ENCODE assay signal across 9 mouse cellular contexts in genomic region chr2:114013295-114013771, GRCm38 (mm10). TPM values are rescaled to one million over a fixed set of nuclear protein-coding genes. Genes with fewer than 3 reads are reported as not detected.
DNase-seq lines count a peak whose midpoint lies in the region; ATAC-seq and TF ChIP-seq lines count a peak whose summit lies in the region.
"Had no signal": no experiment of that assay in that cellular context is flagged by ENCODE, and none has a peak within 500 bp of the region (broad histone marks: within the 10 kb centered on the region; RNA-seq: fewer than 3 reads in every experiment).

Gjd2 (minus strand) TSS chr2:114013619.

- peak within 1 kb of the TSS; percentile 91 for H3K4me2 ChIP-seq in embryonic facial prominence, embryonic 12.5 days (replicated peaks)
- peak within 1 kb of the TSS; percentile 66 for H3K4me2 ChIP-seq in intestine, embryonic 14.5 days (ENCODE audit: low read length)
- no peak within 1 kb of the TSS for H3K4me2 ChIP-seq in myocyte (ENCODE audit: low read depth)

- H3ac ChIP-seq in myocyte (ENCODE audit: control insufficient read depth, insufficient read length) = no peak within 1 kb of the TSS

- peak; percentile 32; the same call in 1 of the 2 replicates for ATAC-seq in embryonic facial prominence, embryonic 12.5 days (ENCODE audit: insufficient number of reproducible peaks, insufficient read depth, low FRiP score, low TSS enrichment)
- ATAC-seq in intestine, embryonic 14.5 days (replicated peaks; ENCODE audit: low FRiP score, low TSS enrichment, low read depth) = peak; percentile 77
- ATAC-seq in erythroid progenitor cell, adult 5-6 weeks (replicated peaks; ENCODE audit: low FRiP score, poor library complexity, severe bottlenecking) = no peak

- no peak within 1 kb of the TSS for H3K9ac ChIP-seq in embryonic facial prominence, embryonic 12.5 days
- no peak within 1 kb of the TSS for H3K9ac ChIP-seq in intestine, embryonic 14.5 days (ENCODE audit: low read length)

- peaks cover 13% of the 10 kb centered on the region for H3K4me1 ChIP-seq in embryonic facial prominence, embryonic 12.5 days
- no peaks in the 10 kb centered on the region for H3K4me1 ChIP-seq in intestine, embryonic 14.5 days (replicated peaks; ENCODE audit: control insufficient read depth, insufficient read depth, low read length)

- WGBS in embryonic facial prominence, embryonic 12.5 days = under 1% methylated on average over 59 of the region's 60 CpGs
- WGBS in intestine, embryonic 14.5 days = under 1% methylated on average over 59 of the region's 60 CpGs

- peak; percentile 16 to 50 for DNase-seq in layer of hippocampus, postnatal 10 days (ENCODE audit: low spot score in 2 of 2)
- no peak for DNase-seq in layer of hippocampus, adult 9-10 months (ENCODE audit: low spot score)
- peak; percentile 13 for DNase-seq in adrenal gland, postnatal 25 days
- peak; percentile 53 for DNase-seq in intestine, embryonic 14.5 days (ENCODE audit: low spot score)
- no peak for DNase-seq in thymus, postnatal 0 days (ENCODE audit: low spot score)

- no peaks in the 10 kb centered on the region for H3K79me2 ChIP-seq in myocyte (ENCODE audit: control insufficient read depth, insufficient read depth)

- no peak for TF ChIP-seq POLR2A in myocyte (IDR thresholded peaks at IDR 0.05; ENCODE audit: insufficient read length, low read depth)

- no peak within 1 kb of the TSS for H3K27ac ChIP-seq in embryonic facial prominence, embryonic 12.5 days
- H3K27ac ChIP-seq in intestine, embryonic 14.5 days (ENCODE audit: low read depth) = no peak within 1 kb of the TSS

- peak within 1 kb of the TSS; percentile 46 for H3K4me3 ChIP-seq in embryonic facial prominence, embryonic 12.5 days
- H3K4me3 ChIP-seq in intestine, embryonic 14.5 days (ENCODE audit: low read depth, low read length) = peak within 1 kb of the TSS; percentile 35
- H3K4me3 ChIP-seq in myocyte = no peak within 1 kb of the TSS
- H3K4me3 ChIP-seq: megakaryocyte, embryonic 14.5 days had no signal

- H3K27me3 ChIP-seq in embryonic facial prominence, embryonic 12.5 days = peaks cover 49% of the 10 kb centered on the region
- H3K27me3 ChIP-seq in intestine, embryonic 14.5 days (replicated peaks; ENCODE audit: control insufficient read depth, insufficient read depth, low read length) = peaks cover 51% of the 10 kb centered on the region
- H3K27me3 ChIP-seq in myocyte (ENCODE audit: control insufficient read depth, insufficient read depth, insufficient read length) = peaks cover 36% of the 10 kb centered on the region

- no peaks in the 10 kb centered on the region for H3K9me3 ChIP-seq in embryonic facial prominence, embryonic 12.5 days
- H3K9me3 ChIP-seq in intestine, embryonic 14.5 days (ENCODE audit: control insufficient read depth, low read length) = no peaks in the 10 kb centered on the region

- no peaks in the 10 kb centered on the region for H3K36me3 ChIP-seq in embryonic facial prominence, embryonic 12.5 days
- no peaks in the 10 kb centered on the region for H3K36me3 ChIP-seq in intestine, embryonic 14.5 days (ENCODE audit: control insufficient read depth, insufficient read depth, low read length)
- H3K36me3 ChIP-seq in myocyte (ENCODE audit: control insufficient read depth, insufficient read depth) = no peaks in the 10 kb centered on the region

TF ChIP-seq in myocyte, 11 proteins besides CTCF, POLR2A, EP300 and RAD21:
- no peak for TF ChIP-seq SRF (IDR thresholded peaks at IDR 0.05; ENCODE audit: control insufficient read depth, insufficient read length, low read depth)
- no peak for TF ChIP-seq CEBPB (IDR thresholded peaks at IDR 0.05; ENCODE audit: insufficient read depth, poor library complexity, severe bottlenecking)
- TF ChIP-seq REST (IDR thresholded peaks at IDR 0.05; ENCODE audit: insufficient read depth, insufficient read length) = peak; percentile 55
- TF ChIP-seq MYOG (IDR thresholded peaks at IDR 0.05; ENCODE audit: control insufficient read depth in 1 of 3, insufficient read depth in 1 of 3, insufficient read length in 2 of 3, low read depth in 2 of 3) = no peak
- no peak for TF ChIP-seq POLR2AphosphoS2 (IDR thresholded peaks at IDR 0.05; ENCODE audit: insufficient read length, low read depth)
- TF ChIP-seq TCF3 (IDR thresholded peaks at IDR 0.05; ENCODE audit: insufficient read length, low read depth) = no peak
- no peak for TF ChIP-seq USF1 (IDR thresholded peaks at IDR 0.05; ENCODE audit: low read depth)

RNA-seq across cellular contexts. Expression of gene Gjd2, which starts in this region (rescaled TPM):
- 10 to 100 TPM; 17.4 to 19.9 TPM for total RNA-seq in layer of hippocampus, postnatal 10 days (2021)
- 3.4 and 5.3 TPM in 2 replicates for total RNA-seq in adrenal gland, postnatal 25 days (2021)
- polyA plus RNA-seq in embryonic facial prominence, embryonic 12.5 days (2016; fragmentation: Nextera tagmentation; extraction: Ambion mirVana) = 0.10 TPM in 1 of 2 replicates, not detected in the other
- polyA plus RNA-seq in intestine, embryonic 14.5 days (2014; fragmentation: Nextera tagmentation; extraction: Ambion mirVana) = 0.60 and 0.70 TPM in 2 replicates
- not detected for polyA plus RNA-seq in myocyte (2012; fragmentation: generic; extraction: Trizol)
- polyA plus RNA-seq in thymus, postnatal 0 days (2015; fragmentation: Nextera tagmentation; extraction: Ambion mirVana) = not detected in 2 replicates
- not detected in 2 replicates for total RNA-seq in erythroid progenitor cell, adult 5-6 weeks (2015; ENCODE audit: low replicate concordance)
- total RNA-seq in erythroid progenitor cell, adult 5-6 weeks (2017; ENCODE audit: low replicate concordance) = not detected in 2 replicates

Comparison
In these comparisons a context has a peak if more than half of its experiments do, and no peak if none do; other contexts are left out.
1. DNase-seq: peak in layer of hippocampus, postnatal 10 days (2 of 2) and adrenal gland, postnatal 25 days (single experiment); none in layer of hippocampus, adult 9-10 months (single experiment) and thymus, postnatal 0 days (single experiment).
2. Peak in ATAC-seq, H3K4me3 ChIP-seq and H3K4me2 ChIP-seq in embryonic facial prominence, embryonic 12.5 days; RNA of the gene not detected or under 1 TPM.
3. Peak in DNase-seq, ATAC-seq, H3K4me3 ChIP-seq and H3K4me2 ChIP-seq in intestine, embryonic 14.5 days; RNA of the gene not detected or under 1 TPM.